Mouse (Mus musculus) lung, adult 2 months (tissue): Measurements from ENCODE around the gene Onecut1.

Experiments used
- CTCF ChIP-seq: fragments of 200-500 bp; IDR thresholded peaks from 2 replicates; pipeline ENCODE4 v1.5.1; 2011; ENCODE audit warnings: mild to moderate bottlenecking, low read length, control low read depth; ENCODE audit not compliant: insufficient read depth
- POLR2A ChIP-seq: fragments of 200-500 bp; IDR thresholded peaks from 2 replicates; pipeline ENCODE4 v1.6.1; 2011; ENCODE audit warnings: low read depth, mild to moderate bottlenecking, control low read depth, low read length, borderline replicate concordance; ENCODE audit errors: extremely low read depth

GRCm38 (mm10) chr9:74910226-74910759, 48.6 kb downstream of the Onecut1 start:
- TF ChIP-seq CTCF (no peak), POLR2A (no peak)
